8 mouse cellular contexts compared by ENCODE assay signal in the genomic region with DNA sequence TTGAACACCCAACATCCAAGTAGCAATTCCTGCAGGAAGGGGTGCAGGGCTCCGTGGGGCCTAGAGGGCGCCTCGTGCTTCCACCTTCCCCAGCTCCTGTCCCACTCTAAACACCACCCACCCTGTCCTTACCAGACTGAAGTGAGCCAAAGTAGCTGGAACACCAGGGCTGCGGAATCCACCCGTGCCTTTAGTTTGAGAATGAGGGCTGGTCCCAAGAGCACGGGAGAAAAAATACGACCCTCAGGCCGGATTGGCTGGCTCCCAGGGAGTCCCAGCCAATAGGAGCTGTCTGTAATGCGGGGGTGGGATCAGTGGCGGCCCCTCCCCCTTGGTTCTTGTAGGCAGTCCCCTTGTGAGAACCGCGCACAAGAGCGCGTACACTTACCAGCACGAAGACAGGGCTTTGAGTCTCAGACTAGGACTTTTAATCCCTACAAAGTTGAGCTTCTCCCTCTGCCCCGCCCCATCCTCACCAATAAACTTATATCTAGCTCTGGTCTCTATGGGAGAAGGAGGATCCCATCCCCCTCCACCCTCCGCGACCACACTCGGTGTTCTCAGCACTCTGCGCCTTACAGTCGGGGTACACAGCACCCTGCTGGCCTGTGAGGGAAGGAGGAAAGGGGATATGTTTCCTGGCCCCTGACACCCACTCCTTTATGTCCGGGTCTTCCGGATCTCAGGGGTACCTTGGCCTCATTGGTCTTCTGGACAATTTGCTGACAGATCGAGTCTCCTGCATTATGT. TPM values are rescaled to one million over a fixed set of nuclear protein-coding genes. Genes with fewer than 3 reads are reported as not detected.
DNase-seq lines count a peak whose midpoint lies in the region; ATAC-seq and TF ChIP-seq lines count a peak whose summit lies in the region.

A gene (minus strand): TSS at position 274 of the 750 bp plus-strand sequence.

- peak; percentile 27; the same call in 1 of the 2 replicates for TF ChIP-seq CTCF in lung, embryonic 14.5 days (IDR thresholded peaks at IDR 0.05; ENCODE audit: low read depth)

- peak within 1 kb of the TSS; percentile 33 for H3K4me3 ChIP-seq in forebrain, embryonic 13.5 days
- peak within 1 kb of the TSS; percentile 41 for H3K4me3 ChIP-seq in lung, embryonic 14.5 days (ENCODE audit: low read depth, low read length)

- no peak within 1 kb of the TSS for H3K27ac ChIP-seq in forebrain, embryonic 13.5 days
- H3K27ac ChIP-seq in lung, embryonic 14.5 days (ENCODE audit: low read depth) = peak within 1 kb of the TSS; percentile 22; the same call in 1 of the 2 replicates

- ATAC-seq in forebrain, embryonic 13.5 days = peak; percentile 91
- peak; percentile 94 for ATAC-seq in lung, embryonic 14.5 days (ENCODE audit: insufficient read depth)
- ATAC-seq in neutrophil, adult 5-6 weeks (ENCODE audit: extremely low read depth, insufficient number of reproducible peaks, low FRiP score, poor library complexity, severe bottlenecking) = peak; percentile 47; the same call in 1 of the 2 replicates

- peaks cover 21% of the 10 kb centered on the region for H3K4me1 ChIP-seq in forebrain, embryonic 13.5 days
- H3K4me1 ChIP-seq in lung, embryonic 14.5 days (ENCODE audit: insufficient read depth) = peaks cover 3% of the 10 kb centered on the region; the same call in 1 of the 2 replicates

- WGBS in forebrain, embryonic 13.5 days = 3% methylated on average over 24 of the region's 24 CpGs
- WGBS in lung, embryonic 14.5 days = 2% methylated on average over 24 of the region's 24 CpGs

- H3K27me3 ChIP-seq in forebrain, embryonic 13.5 days = peaks cover 12% of the 10 kb centered on the region; the same call in 1 of the 2 replicates
- no peaks in the 10 kb centered on the region for H3K27me3 ChIP-seq in lung, embryonic 14.5 days (ENCODE audit: insufficient read depth, low read length)

- H3K4me2 ChIP-seq in forebrain, embryonic 13.5 days = peak within 1 kb of the TSS; percentile 54
- H3K4me2 ChIP-seq in lung, embryonic 14.5 days = peak within 1 kb of the TSS; percentile 60

- 0 out of 2 replicates have a peak within 1 kb of the TSS, but pooled peaks have one; percentile 10 for H3K9ac ChIP-seq in forebrain, embryonic 13.5 days
- peak within 1 kb of the TSS; percentile 13; the same call in 1 of the 2 replicates for H3K9ac ChIP-seq in lung, embryonic 14.5 days

- H3K36me3 ChIP-seq in forebrain, embryonic 13.5 days (ENCODE audit: poor library complexity, severe bottlenecking) = no peaks in the 10 kb centered on the region
- no peaks in the 10 kb centered on the region for H3K36me3 ChIP-seq in lung, embryonic 14.5 days (ENCODE audit: insufficient read depth)

- H3K9me3 ChIP-seq in forebrain, embryonic 13.5 days (replicated peaks) = no peaks in the 10 kb centered on the region; the same call in 1 of the 2 replicates
- no peaks in the 10 kb centered on the region for H3K9me3 ChIP-seq in lung, embryonic 14.5 days (ENCODE audit: low read depth, low read length)

- intact Hi-C loops in heart, postnatal 25 days (cut with DNase I) = no loop called here

- DNase-seq in CD8-positive naive resting alpha-beta T cell, adult 2 months (ENCODE audit: low read depth in 2 of 2, low spot score in 2 of 2) = peak; percentile 35 to 54
- peak; percentile 67 for DNase-seq in brain, adult 2 months (ENCODE audit: low read depth, low spot score)
- DNase-seq in heart, postnatal 25 days (ENCODE audit: low spot score) = peak; percentile 35
- DNase-seq in kidney, postnatal 4 days = peak; percentile 95 to 97
- DNase-seq in lung, embryonic 14.5 days = peak; percentile 96
- DNase-seq in testis, postnatal 14 days (ENCODE audit: low spot score) = peak; percentile 92

RNA-seq across cellular contexts. Expression of the gene that starts here (rescaled TPM):
- polyA plus RNA-seq in forebrain, embryonic 13.5 days (2015; fragmentation: Nextera tagmentation; extraction: Ambion mirVana) = 17.8 and 22.1 TPM in 2 replicates
- 1 to 10 TPM; 1.5 to 1.7 TPM for total RNA-seq in heart, postnatal 25 days (2021)
- 37.3 and 40.1 TPM in 2 replicates for polyA plus RNA-seq in lung, embryonic 14.5 days (2014; fragmentation: Nextera tagmentation; extraction: Ambion mirVana)
- not detected in 2 replicates for total RNA-seq in neutrophil, adult 5-6 weeks (2017)

Comparison
In these comparisons a context has a peak if more than half of its experiments do, and no peak if none do; other contexts are left out.
1. Peak in ATAC-seq in neutrophil, adult 5-6 weeks; RNA of the gene not detected or under 1 TPM.
2. DNase-seq: peak in every context shown above with its lines; median percentile 96 in kidney, postnatal 4 days; 96 in lung, embryonic 14.5 days; 92 in testis, postnatal 14 days; 67 in brain, adult 2 months; 44 in CD8-positive naive resting alpha-beta T cell, adult 2 months; 35 in heart, postnatal 25 days.